Mouse (Mus musculus): Measurements from ENCODE around the gene Trpt1. TPM values are rescaled to one million over a fixed set of nuclear protein-coding genes. Genes with fewer than 3 reads are reported as not detected.

The Trpt1 gene
- polyA plus RNA-seq, 1 experiment = 29.6 TPM

DNA sequence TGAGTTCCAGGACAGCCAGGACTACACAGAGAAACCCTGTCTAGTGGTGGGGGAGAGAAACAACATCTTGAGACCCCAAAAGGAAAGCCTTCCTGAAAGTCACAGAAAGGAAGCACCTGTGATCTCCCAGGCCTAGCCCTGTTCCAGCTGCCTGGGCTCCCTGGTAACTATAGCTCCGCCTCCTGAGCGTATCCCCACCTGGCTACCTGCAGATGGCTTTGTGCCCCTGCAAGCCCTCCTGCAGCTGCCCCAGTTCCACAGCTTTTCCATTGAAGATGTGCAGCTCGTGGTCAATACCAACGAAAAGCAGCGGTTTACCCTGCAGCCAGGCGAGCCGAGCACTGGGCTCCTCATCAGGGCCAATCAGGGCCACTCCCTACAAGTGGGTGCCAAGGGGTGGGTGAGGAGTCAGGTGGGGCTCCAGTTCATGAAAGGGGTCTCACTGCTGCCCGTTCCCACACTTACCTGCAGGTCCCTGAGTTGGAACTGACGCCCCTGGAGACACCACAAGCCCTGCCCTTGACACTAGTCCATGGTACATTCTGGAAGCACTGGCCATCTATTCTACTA lies 1.9 kb downstream of the Trpt1 start:
- Histone ChIP-seq H3K4me3 (replicated peaks; ENCODE audit: insufficient read depth, low read depth, low read length) (no peak overlapping the region), H3K27ac (ENCODE audit: insufficient read depth, low read length) (no peak overlapping the region), H3K27me3 (ENCODE audit: control insufficient read depth, insufficient read depth, low read length) (no peaks in the 10 kb centered on the region), H3K4me1 (ENCODE audit: control insufficient read depth, insufficient read depth, low read length) (peaks cover 12% of the 10 kb centered on the region)
- no peak for DNase-seq
- 91% methylated on average over 9 of the region's 9 CpGs for WGBS
- no peak for TF ChIP-seq CTCF (IDR thresholded peaks at IDR 0.05; ENCODE audit: borderline replicate concordance, insufficient read depth, low read depth, low read length)
- TF ChIP-seq POLR2A (IDR thresholded peaks at IDR 0.05; ENCODE audit: borderline replicate concordance, insufficient read depth, low read length) = no peak

DNA sequence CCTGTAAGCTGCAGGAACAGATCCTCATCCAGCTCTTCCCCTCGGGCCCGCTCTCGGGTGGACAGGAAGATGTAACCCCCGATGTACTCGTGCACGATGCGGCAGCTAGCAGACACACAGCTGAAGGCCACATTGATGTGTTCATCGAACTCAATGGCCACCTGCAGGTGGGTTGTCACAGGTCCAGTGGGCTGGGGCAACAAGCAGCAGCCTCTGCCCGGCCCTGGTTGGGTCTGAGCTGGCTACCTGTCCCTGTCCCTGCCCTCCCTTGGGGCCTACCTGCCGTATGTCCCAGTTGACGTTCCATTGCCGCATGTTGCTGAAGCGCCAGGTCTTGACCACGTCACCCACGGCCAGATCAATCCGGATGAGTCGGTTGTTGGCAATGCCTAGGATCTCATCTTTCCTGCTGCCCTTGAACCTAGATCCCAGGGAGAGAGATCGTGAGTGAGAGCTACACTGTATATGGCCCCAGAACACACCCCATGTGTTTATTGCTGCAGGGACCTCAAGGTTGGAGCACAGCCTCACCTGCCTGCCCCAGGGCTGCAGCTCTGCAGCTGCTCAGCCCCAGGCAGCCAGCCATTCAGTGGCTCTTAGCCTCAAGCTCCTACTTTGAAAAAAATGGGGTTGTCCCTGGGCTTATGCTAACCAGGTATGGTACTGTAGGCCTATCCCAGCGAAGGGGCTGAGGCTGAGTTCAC lies 3.6 kb downstream of the Trpt1 start:
- 90% methylated on average over 19 of the region's 19 CpGs for WGBS
- TF ChIP-seq POLR2A (IDR thresholded peaks at IDR 0.05; ENCODE audit: borderline replicate concordance, insufficient read depth, low read length) (no peak), CTCF (IDR thresholded peaks at IDR 0.05; ENCODE audit: borderline replicate concordance, insufficient read depth, low read depth, low read length) (no peak)
- no peak overlapping the region for H3K27ac ChIP-seq (ENCODE audit: insufficient read depth, low read length)
- H3K4me1 ChIP-seq (ENCODE audit: control insufficient read depth, insufficient read depth, low read length) = peaks cover 7% of the 10 kb centered on the region; the same call in 1 of the 2 replicates
- no peak overlapping the region for H3K4me3 ChIP-seq (replicated peaks; ENCODE audit: insufficient read depth, low read depth, low read length)
- no peaks in the 10 kb centered on the region for H3K27me3 ChIP-seq (ENCODE audit: control insufficient read depth, insufficient read depth, low read length)
- DNase-seq = peak in 1 of 2 experiments; percentile 12

DNA sequence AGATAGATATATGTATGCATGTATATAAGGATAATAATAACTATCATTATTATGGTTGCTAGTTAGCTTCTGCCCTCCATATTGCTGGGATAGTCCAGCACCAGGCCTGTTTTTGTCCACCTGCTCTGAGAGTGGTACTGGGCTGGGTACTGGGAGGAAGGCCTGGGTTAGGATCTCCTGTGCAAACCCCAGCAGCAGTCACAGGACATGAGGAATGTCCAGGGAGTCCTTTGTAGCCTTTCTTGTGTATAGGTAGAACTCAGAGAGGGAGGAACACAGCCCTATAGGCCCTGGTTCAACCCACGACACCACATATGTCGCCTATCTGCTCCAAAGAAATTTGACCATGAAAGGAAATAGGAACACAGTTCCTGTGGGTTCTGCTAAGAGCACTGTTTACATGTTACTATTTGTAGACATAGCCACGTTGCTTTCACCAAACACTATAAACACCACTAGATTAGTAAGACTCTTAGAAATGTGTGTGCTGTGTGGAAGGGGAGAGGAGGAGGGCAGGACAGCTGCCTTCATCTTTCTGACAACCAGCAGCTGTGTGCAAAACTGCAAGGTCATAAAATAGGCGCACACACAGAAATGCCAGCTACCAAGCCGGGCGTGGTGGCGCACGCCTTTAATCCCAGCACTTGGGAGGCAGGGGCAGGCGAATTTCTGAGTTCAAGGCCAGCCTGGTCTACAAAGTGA lies 11.1 kb downstream of the Trpt1 start:
- WGBS = 87% methylated on average over 9 of the region's 9 CpGs
- no peak overlapping the region for H3K4me3 ChIP-seq (replicated peaks; ENCODE audit: insufficient read depth, low read depth, low read length)
- TF ChIP-seq CTCF (IDR thresholded peaks at IDR 0.05; ENCODE audit: borderline replicate concordance, insufficient read depth, low read depth, low read length) = no peak
- no peak for TF ChIP-seq POLR2A (IDR thresholded peaks at IDR 0.05; ENCODE audit: borderline replicate concordance, insufficient read depth, low read length)
- H3K27ac ChIP-seq (ENCODE audit: insufficient read depth, low read length) = no peak overlapping the region
- DNase-seq = no peak
- no peaks in the 10 kb centered on the region for H3K4me1 ChIP-seq (ENCODE audit: control insufficient read depth, insufficient read depth, low read length)
- no peaks in the 10 kb centered on the region for H3K27me3 ChIP-seq (ENCODE audit: control insufficient read depth, insufficient read depth, low read length)

DNA sequence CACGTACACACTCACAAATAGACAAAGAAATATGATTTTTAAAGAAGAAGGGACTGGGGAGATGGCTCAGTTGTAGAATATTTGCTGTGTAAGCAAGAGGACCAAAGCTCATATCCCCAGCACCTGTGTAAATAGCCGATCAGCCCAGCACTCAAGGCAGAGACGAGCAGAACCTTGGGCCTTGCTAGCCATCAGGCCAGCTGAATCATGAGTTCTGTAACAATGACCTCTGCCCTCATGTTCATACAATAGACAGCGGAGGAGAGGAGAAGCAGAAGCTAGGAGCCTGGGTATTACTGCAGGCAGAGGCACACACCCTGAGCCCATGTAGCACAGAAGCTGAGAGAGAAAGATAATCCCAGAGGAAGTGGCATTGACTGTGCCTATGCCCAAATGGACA lies 16.5 kb downstream of the Trpt1 start:
- WGBS = 87% methylated on average over 4 of the region's 4 CpGs

DNA sequence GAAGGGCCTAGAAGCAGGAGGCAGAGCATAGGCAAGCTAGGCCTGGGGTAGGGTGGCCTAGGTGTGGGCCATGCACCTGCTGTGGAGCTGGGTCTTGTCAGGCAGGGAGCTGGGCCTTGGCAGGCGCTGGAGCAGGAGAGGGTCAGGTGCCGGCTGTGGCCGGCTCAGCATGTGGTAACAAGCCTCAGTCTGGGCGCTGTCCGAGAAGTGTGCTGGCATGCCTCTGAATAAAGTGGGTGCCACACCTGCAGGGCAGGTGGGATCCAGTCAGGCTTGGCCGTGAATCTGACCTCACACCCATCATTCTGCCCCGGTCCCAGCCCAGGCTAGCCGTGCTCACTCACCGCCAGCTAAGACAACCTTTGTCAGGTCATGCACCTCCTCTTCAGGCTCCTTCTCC lies 18.1 kb downstream of the Trpt1 start:
- no peak for TF ChIP-seq POLR2A (IDR thresholded peaks at IDR 0.05; ENCODE audit: borderline replicate concordance, insufficient read depth, low read length)
- TF ChIP-seq CTCF (IDR thresholded peaks at IDR 0.05; ENCODE audit: borderline replicate concordance, insufficient read depth, low read depth, low read length) = no peak
- no peaks in the 10 kb centered on the region for H3K27me3 ChIP-seq (ENCODE audit: control insufficient read depth, insufficient read depth, low read length)
- 75% methylated on average over 9 of the region's 9 CpGs for WGBS
- no peak overlapping the region for H3K4me3 ChIP-seq (replicated peaks; ENCODE audit: insufficient read depth, low read depth, low read length)
- DNase-seq = no peak
- H3K4me1 ChIP-seq (ENCODE audit: control insufficient read depth, insufficient read depth, low read length) = no peaks in the 10 kb centered on the region
- H3K27ac ChIP-seq (ENCODE audit: insufficient read depth, low read length) = no peak overlapping the region

More for the DNA sequence above, 16.5 kb downstream of the Trpt1 start:
- Histone ChIP-seq H3K4me3 (replicated peaks; ENCODE audit: insufficient read depth, low read depth, low read length) (no peak overlapping the region), H3K27ac (ENCODE audit: insufficient read depth, low read length) (no peak overlapping the region), H3K27me3 (ENCODE audit: control insufficient read depth, insufficient read depth, low read length) (no peaks in the 10 kb centered on the region), H3K4me1 (ENCODE audit: control insufficient read depth, insufficient read depth, low read length) (no peaks in the 10 kb centered on the region)
- TF ChIP-seq CTCF (IDR thresholded peaks at IDR 0.05; ENCODE audit: borderline replicate concordance, insufficient read depth, low read depth, low read length) (no peak), POLR2A (IDR thresholded peaks at IDR 0.05; ENCODE audit: borderline replicate concordance, insufficient read depth, low read length) (no peak)
- DNase-seq = no peak

DNA sequence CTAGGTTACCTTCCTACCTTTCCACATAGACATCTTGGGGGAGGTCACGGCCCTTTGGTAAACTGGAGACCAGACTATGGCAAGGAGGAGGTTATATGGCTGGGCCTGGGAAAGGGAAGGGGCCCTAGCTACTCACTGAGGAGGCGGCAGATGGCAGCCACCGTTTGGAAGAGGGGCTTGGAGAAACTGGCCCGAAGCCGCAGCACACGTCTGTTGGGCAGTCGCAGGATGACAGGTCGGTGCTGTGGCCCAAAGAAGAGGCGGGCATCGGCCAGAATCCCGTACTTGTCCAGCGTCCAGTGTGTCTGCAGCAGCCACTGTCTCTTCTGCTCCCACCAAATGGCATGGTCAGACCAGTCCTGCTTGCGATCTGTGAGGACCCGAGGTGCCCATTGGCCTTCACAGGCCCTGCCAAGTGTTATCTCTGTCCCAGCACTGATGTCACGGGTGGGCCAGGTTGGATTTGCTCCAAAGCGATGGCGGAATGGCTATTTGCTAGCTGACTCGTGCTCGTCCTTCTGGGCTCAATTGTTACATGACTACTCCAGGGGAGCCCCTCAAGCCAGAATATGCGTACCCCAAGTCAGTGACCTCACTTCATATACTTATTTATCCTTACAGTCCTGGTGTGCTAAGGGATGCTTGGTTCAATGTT lies 18.7 kb downstream of the Trpt1 start:
- WGBS = 63% methylated on average over 20 of the region's 20 CpGs
- Histone ChIP-seq H3K27me3 (ENCODE audit: control insufficient read depth, insufficient read depth, low read length) (no peaks in the 10 kb centered on the region), H3K27ac (ENCODE audit: insufficient read depth, low read length) (no peak overlapping the region), H3K4me3 (replicated peaks; ENCODE audit: insufficient read depth, low read depth, low read length) (no peak overlapping the region), H3K4me1 (ENCODE audit: control insufficient read depth, insufficient read depth, low read length) (no peaks in the 10 kb centered on the region)
- no peak for DNase-seq
- no peak for TF ChIP-seq CTCF (IDR thresholded peaks at IDR 0.05; ENCODE audit: borderline replicate concordance, insufficient read depth, low read depth, low read length)
- no peak for TF ChIP-seq POLR2A (IDR thresholded peaks at IDR 0.05; ENCODE audit: borderline replicate concordance, insufficient read depth, low read length)

DNA sequence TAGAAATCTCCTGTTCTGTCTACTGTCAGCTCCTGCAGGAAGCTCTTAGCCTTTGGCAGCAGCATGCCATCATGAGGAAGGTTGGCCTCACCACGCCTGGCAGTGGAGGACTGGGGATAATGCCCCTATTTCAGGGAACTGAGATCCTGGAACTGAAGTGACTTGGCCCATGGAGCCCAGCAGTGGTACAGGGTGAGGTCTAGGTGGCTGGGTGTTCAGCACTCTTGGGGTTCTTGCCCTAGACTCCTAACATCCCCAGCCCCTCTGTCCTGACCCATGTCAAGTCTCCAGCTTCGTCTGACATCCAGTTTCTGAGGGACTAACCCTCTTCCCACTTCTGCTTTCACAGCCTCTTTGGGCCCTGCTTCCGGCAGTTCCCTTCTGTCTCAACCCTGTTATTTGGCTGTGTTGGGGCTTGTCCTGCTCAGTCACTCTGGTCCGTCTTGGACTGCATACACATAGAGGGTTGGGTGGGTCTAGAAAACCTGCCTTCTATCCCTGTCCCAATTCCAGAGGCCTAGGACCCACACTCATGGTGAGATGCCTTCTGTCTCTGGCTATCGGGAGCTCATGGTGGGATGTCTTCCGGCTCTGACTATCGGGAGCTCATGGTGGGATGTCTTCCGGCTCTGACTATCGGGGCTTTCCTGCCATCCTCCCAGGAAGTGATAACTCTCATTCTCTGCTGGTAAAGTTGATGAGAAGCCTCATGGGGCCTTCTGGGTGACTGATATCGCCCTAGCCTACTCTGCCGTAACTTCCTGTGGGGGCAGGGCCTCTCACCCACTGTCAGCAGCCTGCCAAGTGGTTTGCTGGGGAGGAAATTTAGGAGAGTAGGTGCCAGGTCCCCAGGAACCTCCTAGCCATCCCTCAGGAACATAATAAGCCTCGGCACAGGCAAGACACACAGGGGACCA lies 21.9 kb downstream of the Trpt1 start:
- DNase-seq = no peak
- H3K27ac ChIP-seq (ENCODE audit: insufficient read depth, low read length) = no peak overlapping the region
- WGBS = 82% methylated on average over 12 of the region's 12 CpGs
- no peaks in the 10 kb centered on the region for H3K27me3 ChIP-seq (ENCODE audit: control insufficient read depth, insufficient read depth, low read length)
- no peaks in the 10 kb centered on the region for H3K4me1 ChIP-seq (ENCODE audit: control insufficient read depth, insufficient read depth, low read length)
- TF ChIP-seq CTCF (IDR thresholded peaks at IDR 0.05; ENCODE audit: borderline replicate concordance, insufficient read depth, low read depth, low read length) = no peak
- no peak for TF ChIP-seq POLR2A (IDR thresholded peaks at IDR 0.05; ENCODE audit: borderline replicate concordance, insufficient read depth, low read length)
- no peak overlapping the region for H3K4me3 ChIP-seq (replicated peaks; ENCODE audit: insufficient read depth, low read depth, low read length)

Measured in cerebellum, adult 2 months (tissue).